Mouse (Mus musculus) CH12.LX (cell line): ENCODE measurements around the gene Cfap45.

Experiments
- MAZ ChIP-seq: IDR thresholded peaks from 2 replicates; pipeline ENCODE4 v1.6.1; 2012; ENCODE audit warnings: low read depth, mild to moderate bottlenecking, inconsistent platforms, low read length, improper control_type of control experiment, moderate library complexity
- MEF2A ChIP-seq: IDR thresholded peaks from 2 replicates; pipeline ENCODE4 v1.6.1; 2014; ENCODE audit warnings: low read depth, mild to moderate bottlenecking, inconsistent platforms, low read length, improper control_type of control experiment, borderline replicate concordance

GRCm38 (mm10) chr1:172507001-172507400 lies 13.6 kb upstream of the Cfap45 start:
- TF ChIP-seq MEF2A (no peak), MAZ (no peak)
